Mouse (Mus musculus) embryonic facial prominence, embryonic 15.5 days (tissue): ENCODE measurements around the gene Tmc3. TPM values are rescaled to one million over a fixed set of nuclear protein-coding genes. Genes with fewer than 3 reads are reported as not detected.

ENCODE experiments used
- ATAC-seq: fragments of 200-750 bp; cut with Nextera tagmentation; 2 replicates; pipeline ENCODE4 v1.8.0; 2017; ENCODE audit warnings: low read depth, moderate TSS enrichment; ENCODE audit not compliant: insufficient number of reproducible peaks, low FRiP score, low TSS enrichment
- H3K27ac ChIP-seq: fragments of 300-500 bp; sonication (generic); replicated peaks from 2 replicates; pipeline ENCODE4 v1.5.1; 2015; ENCODE audit warnings: mild to moderate bottlenecking, inconsistent platforms
- H3K27me3 ChIP-seq: fragments of 300-500 bp; sonication (generic); 2 replicates; pipeline ENCODE4 v1.6.1; 2015; ENCODE audit warnings: inconsistent platforms
- H3K36me3 ChIP-seq: fragments of 300-500 bp; sonication (generic); 2 replicates; pipeline ENCODE4 v1.6.1; 2015; ENCODE audit warnings: mild to moderate bottlenecking, inconsistent platforms
- H3K4me1 ChIP-seq: fragments of 300-500 bp; sonication (generic); 2 replicates; pipeline ENCODE4 v1.6.1; 2015; ENCODE audit warnings: inconsistent platforms
- H3K4me2 ChIP-seq: fragments of 300-500 bp; sonication (generic); replicated peaks from 2 replicates; pipeline ENCODE4 v1.6.1; 2015; ENCODE audit warnings: mild to moderate bottlenecking, inconsistent platforms
- H3K4me3 ChIP-seq: fragments of 300-500 bp; sonication (generic); replicated peaks from 2 replicates; pipeline ENCODE4 v1.5.1; 2015; ENCODE audit warnings: mild to moderate bottlenecking, inconsistent platforms
- H3K9ac ChIP-seq: fragments of 300-500 bp; sonication (generic); 2 replicates; pipeline ENCODE4 v1.6.1; 2015; ENCODE audit warnings: inconsistent platforms
- H3K9me3 ChIP-seq: fragments of 300-500 bp; sonication (generic); replicated peaks from 2 replicates; pipeline ENCODE4 v1.6.1; 2016; ENCODE audit warnings: inconsistent platforms
- WGBS: fragments of 180-500 bp; shearing (Covaris S2); methylation state at CpG from one replicate; pipeline ENCODE4 v1.1.7; 2015; 5-methylcytosine and 5-hydroxymethylcytosine counted together
- polyA plus RNA-seq: library from polyadenylated mRNA; unstranded; fragments of >200 nt; fragmentation: Nextera tagmentation; extraction: Ambion mirVana; gene quantifications from 2 replicates; pipeline ENCODE4 v1.2.1, GENCODE M21; 2015

Gene Tmc3
- polyA plus RNA-seq, 1 experiment from 2014 or later, result 1.2 TPM

DNA sequence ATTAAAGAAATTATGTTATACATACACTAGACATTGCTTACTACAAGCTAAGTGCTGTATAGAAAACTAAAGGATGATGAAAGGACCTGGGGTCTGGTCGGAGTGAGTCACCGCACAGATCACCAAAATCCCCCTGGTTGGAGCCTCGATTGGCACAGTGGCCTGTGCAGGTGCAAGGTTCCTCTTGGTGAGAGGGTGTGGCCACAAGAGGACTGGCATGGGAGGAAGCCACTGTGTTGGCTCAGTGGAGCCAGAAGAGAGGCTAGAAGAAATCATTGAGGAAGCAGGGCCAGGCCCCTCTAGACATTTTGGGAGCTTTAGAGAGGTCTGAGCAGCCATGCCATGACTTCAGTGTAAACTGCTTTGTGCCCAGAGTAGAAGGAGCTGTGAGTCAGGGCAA, 54.4 kb downstream of the Tmc3 start:
- H3K4me2 ChIP-seq, result no peak overlapping the region
- no peaks in the 10 kb centered on the region for H3K27me3 ChIP-seq
- H3K9ac ChIP-seq, result no peak overlapping the region
- H3K36me3 ChIP-seq, result peaks cover 58% of the 10 kb centered on the region
- no peak for ATAC-seq
- no peaks in the 10 kb centered on the region for H3K9me3 ChIP-seq
- no peak overlapping the region for H3K4me3 ChIP-seq
- peaks cover 4% of the 10 kb centered on the region; the same call in 1 of the 2 replicates for H3K4me1 ChIP-seq
- H3K27ac ChIP-seq, result no peak overlapping the region
- 74% methylated on average over 3 of the region's 3 CpGs for WGBS

DNA sequence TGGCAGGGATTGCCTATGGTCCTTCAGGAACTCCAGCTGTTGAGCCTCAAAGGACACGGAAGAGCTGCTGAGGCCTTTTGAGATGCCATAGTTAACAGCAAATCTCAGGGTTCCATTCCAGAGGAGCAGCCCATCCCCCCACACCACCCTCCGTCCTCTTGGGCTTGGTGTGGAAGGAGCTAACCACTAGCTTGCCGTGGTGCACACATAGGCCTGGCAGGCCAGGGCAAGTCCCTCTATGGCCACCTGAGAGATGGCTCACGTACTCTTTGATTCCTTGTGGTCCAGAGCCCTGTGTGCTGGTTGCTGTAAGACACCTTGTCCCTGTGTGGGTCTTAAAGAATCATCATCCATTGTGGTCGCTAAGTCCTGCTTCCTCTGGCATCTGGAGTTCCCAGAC, 55.9 kb downstream of the Tmc3 start:
- Histone ChIP-seq H3K27ac (no peak overlapping the region), H3K27me3 (no peaks in the 10 kb centered on the region), H3K9ac (no peak overlapping the region), H3K4me3 (no peak overlapping the region), H3K4me1 (no peaks in the 10 kb centered on the region), H3K36me3 (peaks cover 58% of the 10 kb centered on the region), H3K4me2 (no peak overlapping the region), H3K9me3 (no peaks in the 10 kb centered on the region)
- WGBS, result 86% methylated on average over 5 of the region's 5 CpGs
- ATAC-seq, result no peak

DNA sequence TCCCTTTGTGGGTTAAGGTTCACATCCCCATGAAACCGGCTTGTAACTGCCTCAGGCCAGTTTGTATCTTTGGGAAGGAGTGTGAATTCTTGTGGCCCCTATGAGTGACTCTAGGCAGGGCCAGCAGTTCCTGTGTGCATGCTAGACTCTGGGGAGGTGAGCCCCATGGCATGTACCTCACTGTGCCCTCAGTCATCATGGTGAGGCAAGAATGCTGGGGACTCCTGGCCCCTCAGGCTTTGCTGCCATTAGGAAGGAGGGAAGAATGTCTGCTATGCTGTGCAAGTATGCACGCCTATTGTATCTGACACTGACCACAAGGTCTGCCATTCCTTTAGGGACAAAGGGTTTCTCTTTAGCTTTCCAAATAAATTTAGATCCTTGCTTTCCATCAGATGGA, 56.4 kb downstream of the Tmc3 start:
- no peak overlapping the region for H3K9ac ChIP-seq
- H3K36me3 ChIP-seq, result peaks cover 60% of the 10 kb centered on the region
- H3K27ac ChIP-seq, result no peak overlapping the region
- ATAC-seq, result no peak
- H3K9me3 ChIP-seq, result no peaks in the 10 kb centered on the region
- H3K4me3 ChIP-seq, result no peak overlapping the region
- 41% methylated on average over 2 of the region's 2 CpGs for WGBS
- no peaks in the 10 kb centered on the region for H3K27me3 ChIP-seq
- H3K4me2 ChIP-seq, result no peak overlapping the region
- no peaks in the 10 kb centered on the region for H3K4me1 ChIP-seq

DNA sequence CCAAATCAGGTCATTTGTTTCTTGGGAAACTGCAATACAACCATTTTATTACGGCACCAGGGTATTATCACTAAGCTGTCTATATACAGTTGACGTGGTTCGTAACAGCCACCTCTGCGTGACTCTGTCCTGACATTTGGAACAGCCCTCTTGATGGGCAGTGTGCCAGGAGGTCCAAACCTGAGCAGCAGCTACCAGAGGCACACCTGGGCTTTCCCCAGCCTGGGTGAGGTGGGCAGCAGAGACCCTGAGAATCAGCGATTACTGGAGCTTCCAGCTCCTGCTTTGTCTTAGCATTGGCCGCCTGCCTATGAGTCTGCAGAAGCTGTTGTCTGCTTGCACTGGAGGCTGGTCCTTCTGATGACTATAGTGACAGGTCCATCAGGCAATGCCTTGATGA, 58.9 kb downstream of the Tmc3 start:
- no peaks in the 10 kb centered on the region for H3K4me1 ChIP-seq
- H3K27me3 ChIP-seq, result no peaks in the 10 kb centered on the region
- no peak overlapping the region for H3K9ac ChIP-seq
- no peak overlapping the region for H3K27ac ChIP-seq
- 81% methylated on average over 6 of the region's 6 CpGs for WGBS
- no peak for ATAC-seq
- no peak overlapping the region for H3K4me2 ChIP-seq
- no peaks in the 10 kb centered on the region for H3K9me3 ChIP-seq
- H3K4me3 ChIP-seq, result no peak overlapping the region
- peaks cover 40% of the 10 kb centered on the region for H3K36me3 ChIP-seq

DNA sequence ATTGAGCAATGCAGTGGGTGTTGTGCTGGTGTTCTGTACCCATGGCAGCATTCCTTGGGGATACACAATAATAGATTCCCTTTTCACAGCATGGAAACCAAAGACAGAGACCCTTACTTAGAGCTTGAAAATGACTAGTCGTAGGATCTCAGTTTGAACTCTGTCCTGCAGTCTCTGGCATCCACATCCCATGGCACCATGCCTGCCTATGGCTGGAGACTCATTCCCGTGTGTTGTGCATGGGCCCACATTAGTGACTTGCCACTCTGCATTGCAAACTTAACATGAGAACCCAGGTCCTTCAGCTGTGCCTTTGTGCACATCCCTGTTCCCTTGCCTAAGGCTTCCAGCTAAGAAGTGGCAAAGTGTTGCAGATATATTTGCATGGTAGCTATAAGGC, 60.0 kb downstream of the Tmc3 start:
- 84% methylated on average over 2 of the region's 2 CpGs for WGBS
- ATAC-seq, result no peak
- Histone ChIP-seq H3K27ac (no peak overlapping the region), H3K9ac (no peak overlapping the region), H3K4me2 (no peak overlapping the region), H3K27me3 (no peaks in the 10 kb centered on the region), H3K4me1 (0 out of 2 replicates have a peak, but pooled peaks cover 3% of the 10 kb centered on the region), H3K36me3 (peaks cover 30% of the 10 kb centered on the region), H3K9me3 (no peaks in the 10 kb centered on the region), H3K4me3 (no peak overlapping the region)

DNA sequence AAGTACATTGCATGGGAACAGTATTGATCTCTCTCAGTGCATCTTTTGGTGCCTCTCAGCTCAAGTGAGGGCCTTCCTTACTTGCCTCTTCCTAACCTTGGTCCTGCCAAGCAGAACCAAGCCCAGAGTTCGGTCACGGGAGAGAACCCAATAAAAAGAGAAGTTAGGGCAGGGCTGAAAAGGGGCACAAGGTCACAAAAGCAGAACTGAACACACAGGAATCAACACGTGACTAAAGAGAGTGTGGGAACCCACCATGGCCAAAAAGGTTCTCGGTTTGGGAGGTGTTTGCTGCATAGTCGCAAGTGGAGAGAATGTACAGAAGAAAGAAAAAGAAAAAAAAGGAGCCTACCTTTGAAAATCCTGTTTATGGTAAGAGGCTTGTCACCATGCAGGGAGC, 60.7 kb downstream of the Tmc3 start:
- Histone ChIP-seq H3K9me3 (no peaks in the 10 kb centered on the region), H3K36me3 (peaks cover 23% of the 10 kb centered on the region), H3K9ac (no peak overlapping the region), H3K27ac (no peak overlapping the region), H3K4me2 (no peak overlapping the region), H3K27me3 (no peaks in the 10 kb centered on the region), H3K4me3 (no peak overlapping the region), H3K4me1 (0 out of 2 replicates have a peak, but pooled peaks cover 3% of the 10 kb centered on the region)
- 82% methylated on average over 5 of the region's 5 CpGs for WGBS
- no peak for ATAC-seq

DNA sequence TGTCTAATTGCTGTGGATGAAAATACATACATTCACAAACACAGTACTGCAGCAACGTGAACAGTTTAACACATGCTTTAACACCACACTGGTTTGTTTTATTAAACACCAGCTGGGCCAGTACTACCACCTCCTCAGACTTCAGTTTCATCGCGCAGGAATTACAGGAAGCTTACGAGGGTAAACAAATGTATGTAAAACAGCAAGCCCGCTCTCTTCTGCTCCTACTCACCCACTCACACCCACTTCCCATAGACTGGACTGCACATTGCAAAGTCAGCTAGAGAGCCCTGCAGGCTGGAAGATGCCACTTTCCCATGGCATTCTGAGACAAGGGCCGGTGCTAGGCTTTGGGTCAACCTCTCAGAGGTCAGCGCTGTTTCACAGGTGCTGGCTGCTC, 64.1 kb downstream of the Tmc3 start:
- Histone ChIP-seq H3K4me3 (no peak overlapping the region), H3K4me2 (no peak overlapping the region), H3K4me1 (0 out of 2 replicates have a peak, but pooled peaks cover 3% of the 10 kb centered on the region), H3K27me3 (no peaks in the 10 kb centered on the region), H3K36me3 (peaks cover 4% of the 10 kb centered on the region), H3K9me3 (no peaks in the 10 kb centered on the region), H3K9ac (no peak overlapping the region), H3K27ac (0 out of 2 replicates have a peak overlapping the region, but pooled peaks have one; percentile 28)
- ATAC-seq, result no peak
- 61% methylated on average over 7 of the region's 7 CpGs for WGBS

DNA sequence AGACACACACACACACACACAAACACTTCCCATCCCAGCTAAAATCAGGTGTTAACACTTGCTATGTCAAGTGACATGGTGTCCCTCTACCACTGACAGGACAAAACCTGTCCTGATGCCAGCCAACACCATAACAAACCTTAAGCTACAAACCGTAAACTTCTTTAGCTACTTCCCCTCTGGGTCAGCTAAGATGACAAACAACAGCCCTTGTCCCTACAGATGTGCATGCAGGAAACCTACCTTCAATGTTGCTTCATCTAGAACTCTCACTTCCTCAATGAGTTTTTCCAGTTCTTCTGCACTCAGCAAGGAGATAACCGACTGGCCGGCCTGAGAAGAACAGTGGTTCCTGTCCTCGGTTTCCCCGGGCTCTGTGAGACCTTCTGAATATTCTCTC, 65.9 kb downstream of the Tmc3 start:
- Histone ChIP-seq H3K9ac (no peak overlapping the region), H3K36me3 (peaks cover 3% of the 10 kb centered on the region; the same call in 1 of the 2 replicates), H3K27ac (no peak overlapping the region), H3K9me3 (no peaks in the 10 kb centered on the region), H3K4me3 (no peak overlapping the region), H3K4me1 (0 out of 2 replicates have a peak, but pooled peaks cover 3% of the 10 kb centered on the region), H3K4me2 (no peak overlapping the region), H3K27me3 (no peaks in the 10 kb centered on the region)
- WGBS, result 91% methylated on average over 5 of the region's 5 CpGs
- no peak for ATAC-seq

DNA sequence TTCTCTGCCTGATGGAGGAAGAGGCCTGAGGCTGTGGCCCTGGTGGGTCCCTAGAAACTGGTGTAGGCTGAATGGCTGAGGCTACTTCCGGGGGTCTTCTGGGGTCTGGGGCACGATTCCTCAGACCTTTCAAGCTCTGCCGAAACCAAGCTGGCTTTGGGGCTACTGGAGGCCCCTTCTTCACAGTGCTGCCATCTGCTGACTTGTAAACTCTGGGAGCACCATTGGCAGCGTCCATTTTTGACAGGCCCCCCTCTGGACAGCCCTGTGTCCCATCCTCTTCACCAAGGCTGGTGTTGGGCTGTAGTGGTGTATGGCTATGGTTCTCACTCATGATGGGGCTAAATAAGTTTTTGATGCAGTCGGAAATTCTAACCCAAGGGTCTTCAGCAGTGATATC, 67.8 kb downstream of the Tmc3 start:
- Histone ChIP-seq H3K36me3 (no peaks in the 10 kb centered on the region), H3K27ac (no peak overlapping the region), H3K4me3 (no peak overlapping the region), H3K4me1 (0 out of 2 replicates have a peak, but pooled peaks cover 3% of the 10 kb centered on the region), H3K4me2 (no peak overlapping the region), H3K9ac (no peak overlapping the region), H3K9me3 (no peaks in the 10 kb centered on the region), H3K27me3 (no peaks in the 10 kb centered on the region)
- ATAC-seq, result no peak
- whole genome bisulfite sequencing, result 83% methylated on average over 5 of the region's 5 CpGs

DNA sequence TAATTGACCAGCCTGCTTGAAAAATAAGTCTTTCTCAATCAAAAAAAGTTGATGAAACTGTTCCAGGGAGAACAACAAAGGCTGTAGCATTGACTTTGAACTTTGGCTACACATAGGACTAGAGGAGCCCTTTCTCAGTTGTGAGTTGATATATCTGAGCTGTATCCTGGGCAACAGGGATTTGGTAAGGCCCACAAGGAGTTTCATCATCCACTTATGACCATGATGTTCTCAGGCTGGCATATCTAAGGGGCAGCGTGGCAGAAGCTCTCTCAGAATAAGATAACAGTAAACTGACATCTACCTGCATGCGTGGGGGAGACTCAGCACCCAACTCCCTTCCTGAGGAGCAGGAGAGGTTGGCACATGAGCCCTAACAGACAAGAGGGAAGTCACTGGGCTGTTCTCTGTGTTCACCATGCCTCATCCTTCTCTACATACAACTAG, 68.9 kb downstream of the Tmc3 start:
- no peak overlapping the region for H3K4me3 ChIP-seq
- H3K9me3 ChIP-seq, result no peaks in the 10 kb centered on the region
- 0 out of 2 replicates have a peak, but pooled peaks cover 3% of the 10 kb centered on the region for H3K4me1 ChIP-seq
- H3K4me2 ChIP-seq, result no peak overlapping the region
- WGBS, result 80% methylated on average over 2 of the region's 2 CpGs
- H3K27me3 ChIP-seq, result no peaks in the 10 kb centered on the region
- no peak overlapping the region for H3K27ac ChIP-seq
- H3K36me3 ChIP-seq, result no peaks in the 10 kb centered on the region
- no peak overlapping the region for H3K9ac ChIP-seq
- ATAC-seq, result no peak

DNA sequence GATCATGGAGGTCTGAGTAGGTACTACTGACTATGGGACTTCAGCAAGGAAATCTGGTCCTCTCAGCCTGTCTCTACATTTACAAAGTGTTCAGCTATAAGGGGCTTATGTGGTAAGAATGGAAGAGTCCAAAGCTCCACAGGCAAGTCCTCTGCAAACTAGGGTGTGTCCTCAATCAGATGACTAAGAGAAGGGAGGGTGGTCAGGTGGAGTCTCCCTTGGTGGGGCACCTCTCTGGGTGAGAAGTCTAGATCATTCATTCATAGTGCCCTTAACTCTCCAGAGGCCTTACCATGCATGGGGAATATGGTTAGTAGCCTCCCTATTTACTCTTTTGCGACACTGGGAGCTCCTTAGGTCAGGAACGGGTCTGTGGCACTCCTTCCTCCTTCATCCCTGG, 69.5 kb downstream of the Tmc3 start:
- no peak overlapping the region for H3K27ac ChIP-seq
- no peaks in the 10 kb centered on the region for H3K36me3 ChIP-seq
- H3K9ac ChIP-seq, result no peak overlapping the region
- H3K4me1 ChIP-seq, result no peaks in the 10 kb centered on the region
- H3K9me3 ChIP-seq, result no peaks in the 10 kb centered on the region
- no peak overlapping the region for H3K4me3 ChIP-seq
- no peaks in the 10 kb centered on the region for H3K27me3 ChIP-seq
- H3K4me2 ChIP-seq, result no peak overlapping the region
- 77% methylated on average over 2 of the region's 2 CpGs for WGBS
- ATAC-seq, result no peak

DNA sequence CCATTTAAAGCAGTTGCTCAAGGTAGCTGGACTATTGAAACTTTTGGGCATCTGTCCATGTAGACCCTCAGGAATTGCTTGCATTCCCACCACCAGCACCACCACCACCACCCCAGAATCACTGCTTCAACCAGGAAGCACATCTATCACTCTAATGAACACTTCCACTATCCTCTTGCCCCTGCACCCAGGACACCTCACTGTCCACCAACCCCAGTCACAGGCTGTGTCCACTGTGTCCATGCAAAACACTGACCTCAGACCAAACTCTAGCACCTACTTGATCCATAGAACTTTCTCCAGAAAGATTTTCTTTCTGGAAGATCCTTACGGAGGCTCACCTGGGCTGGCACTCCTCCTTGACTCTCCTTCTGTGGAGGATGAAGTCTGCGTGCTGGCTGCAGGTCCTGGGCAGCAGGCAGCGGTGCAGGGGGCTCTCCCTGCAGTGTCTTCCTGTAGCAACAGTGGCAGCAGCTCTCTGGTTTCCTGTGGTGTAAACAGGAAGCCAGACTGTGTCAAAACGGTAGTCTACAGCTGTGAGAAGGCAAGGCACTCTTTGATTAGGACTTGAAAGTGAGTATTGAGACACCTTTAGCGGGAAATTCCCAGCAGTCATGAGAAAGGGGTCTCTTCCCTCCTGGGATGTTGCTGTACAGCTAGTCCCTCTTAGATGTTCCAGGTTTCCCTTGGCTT, 70.4 kb downstream of the Tmc3 start:
- H3K4me2 ChIP-seq, result no peak overlapping the region
- H3K4me3 ChIP-seq, result no peak overlapping the region
- peaks cover under 1% of the 10 kb centered on the region; the same call in 1 of the 2 replicates for H3K36me3 ChIP-seq
- no peaks in the 10 kb centered on the region for H3K4me1 ChIP-seq
- 59% methylated on average over 5 of the region's 5 CpGs for WGBS
- no peak for ATAC-seq
- H3K27me3 ChIP-seq, result no peaks in the 10 kb centered on the region
- H3K9me3 ChIP-seq, result no peaks in the 10 kb centered on the region
- no peak overlapping the region for H3K9ac ChIP-seq
- H3K27ac ChIP-seq, result no peak overlapping the region
